Mouse (Mus musculus) testis, adult 2 months (tissue): ENCODE data around the gene Gm20388. TPM values are rescaled to one million over a fixed set of nuclear protein-coding genes. Genes with fewer than 3 reads are reported as not detected.

Experiments
- H3K27ac ChIP-seq: fragments of 200-500 bp; 2 replicates; pipeline ENCODE4 v1.5.1; 2012; ENCODE audit warnings: low read depth, low read length; ENCODE audit not compliant: control insufficient read depth, insufficient read depth
- H3K27me3 ChIP-seq: fragments of 200-500 bp; 2 replicates; pipeline ENCODE4 v1.6.1; 2012; ENCODE audit warnings: mild to moderate bottlenecking, low read length, moderate library complexity; ENCODE audit not compliant: control insufficient read depth, insufficient read depth
- H3K36me3 ChIP-seq: fragments of 200-500 bp; 2 replicates; pipeline ENCODE4 v1.6.1; 2012; ENCODE audit warnings: mild to moderate bottlenecking, low read length; ENCODE audit not compliant: control insufficient read depth, insufficient read depth
- H3K4me1 ChIP-seq: fragments of 200-500 bp; 2 replicates; pipeline ENCODE4 v1.6.1; 2012; ENCODE audit warnings: low read length; ENCODE audit not compliant: control insufficient read depth, insufficient read depth
- H3K4me3 ChIP-seq: fragments of 200-500 bp; 2 replicates; pipeline ENCODE4 v1.5.1; 2012; ENCODE audit warnings: low read depth, mild to moderate bottlenecking, low read length, moderate library complexity, mixed read lengths; ENCODE audit not compliant: control insufficient read depth
- CTCF ChIP-seq: fragments of 200-500 bp; IDR thresholded peaks from 2 replicates; pipeline ENCODE4 v1.5.1; 2012; ENCODE audit warnings: low read depth, mild to moderate bottlenecking, inconsistent platforms, low read length, moderate library complexity; ENCODE audit not compliant: control insufficient read depth, insufficient read depth, insufficient replicate concordance
- POLR2A ChIP-seq: fragments of 200-500 bp; IDR thresholded peaks from 2 replicates; pipeline ENCODE4 v1.6.1; 2012; ENCODE audit warnings: low read depth, mild to moderate bottlenecking, inconsistent platforms, low read length, moderate library complexity; ENCODE audit not compliant: control insufficient read depth
- polyA plus RNA-seq: library from polyadenylated mRNA; depleted of rRNA; stranded (reverse); fragments of >200 nt; gene quantifications from 2 replicates; pipeline ENCODE4 v1.2.3, GENCODE M21; 2012

Gene Gm20388
- polyA plus RNA-seq, 1 experiment = 5.6 TPM

GRCm38 (mm10) chr8:120505619-120506310 is 595.1 kb downstream of the Gm20388 start:
- no peaks in the 10 kb centered on the region for H3K36me3 ChIP-seq
- H3K27me3 ChIP-seq = no peaks in the 10 kb centered on the region
- peaks cover 12% of the 10 kb centered on the region for H3K4me1 ChIP-seq
- H3K4me3 ChIP-seq = no peak overlapping the region
- TF ChIP-seq POLR2A (no peak), CTCF (no peak)
- no peak overlapping the region for H3K27ac ChIP-seq

- no peaks in the 10 kb centered on the region for H3K27me3 ChIP-seq
- H3K27ac ChIP-seq = no peak overlapping the region
- H3K36me3 ChIP-seq = no peaks in the 10 kb centered on the region
- H3K4me1 ChIP-seq = peaks cover 12% of the 10 kb centered on the region
- TF ChIP-seq POLR2A (no peak), CTCF (peak; percentile 15; the same call in 1 of the 2 replicates)
- no peak overlapping the region for H3K4me3 ChIP-seq
These were observed 595.9 kb downstream of the Gm20388 start for GRCm38 (mm10) chr8:120506562-120506961.

GRCm38 (mm10) chr8:120507290-120507689 is 596.6 kb downstream of the Gm20388 start:
- no peak overlapping the region for H3K4me3 ChIP-seq
- no peaks in the 10 kb centered on the region for H3K27me3 ChIP-seq
- no peak overlapping the region for H3K27ac ChIP-seq
- TF ChIP-seq POLR2A = no peak
- no peak for TF ChIP-seq CTCF
- no peaks in the 10 kb centered on the region for H3K36me3 ChIP-seq
- H3K4me1 ChIP-seq = peaks cover 12% of the 10 kb centered on the region

GRCm38 (mm10) chr8:120509136-120510034 is 598.7 kb downstream of the Gm20388 start:
- TF ChIP-seq POLR2A (no peak), CTCF (no peak)
- Histone ChIP-seq H3K4me3 (no peak overlapping the region), H3K4me1 (peaks cover 7% of the 10 kb centered on the region), H3K36me3 (no peaks in the 10 kb centered on the region), H3K27ac (no peak overlapping the region), H3K27me3 (no peaks in the 10 kb centered on the region)

GRCm38 (mm10) chr8:120510035-120510416 is 599.4 kb downstream of the Gm20388 start:
- Histone ChIP-seq H3K36me3 (no peaks in the 10 kb centered on the region), H3K27me3 (no peaks in the 10 kb centered on the region), H3K4me3 (no peak overlapping the region), H3K4me1 (peaks cover 5% of the 10 kb centered on the region), H3K27ac (no peak overlapping the region)
- TF ChIP-seq CTCF (no peak), POLR2A (no peak)

- Histone ChIP-seq H3K4me1 (peaks cover 2% of the 10 kb centered on the region), H3K4me3 (no peak overlapping the region), H3K27ac (no peak overlapping the region), H3K36me3 (no peaks in the 10 kb centered on the region), H3K27me3 (no peaks in the 10 kb centered on the region)
- TF ChIP-seq POLR2A (no peak), CTCF (no peak)
These were observed 600.3 kb downstream of the Gm20388 start for GRCm38 (mm10) chr8:120510863-120511457.

GRCm38 (mm10) chr8:120511737-120512136 is 601.1 kb downstream of the Gm20388 start:
- no peak overlapping the region for H3K4me3 ChIP-seq
- no peak overlapping the region for H3K27ac ChIP-seq
- TF ChIP-seq POLR2A = no peak
- no peak for TF ChIP-seq CTCF
- no peaks in the 10 kb centered on the region for H3K36me3 ChIP-seq
- no peaks in the 10 kb centered on the region for H3K27me3 ChIP-seq
- H3K4me1 ChIP-seq = peaks cover 2% of the 10 kb centered on the region
